Mouse (Mus musculus): ENCODE results near the gene Banf2. TPM values are rescaled to one million over a fixed set of nuclear protein-coding genes. Genes with fewer than 3 reads are reported as not detected.

Gene Banf2
- total RNA-seq, 1 experiment: not detected

- in situ Hi-C loops (cut with MboI; ENCODE audit: low sequenced_read_pairs in 2 of 2, unreplicated experiment in 2 of 2): no loop called here
- H3K4me1 ChIP-seq (ENCODE audit: control insufficient read depth in 2 of 2, insufficient read depth in 2 of 2, low read length in 2 of 2, poor library complexity in 1 of 2): 0 out of 4 replicates have a peak, but pooled peaks cover 0 to 5% of the 10 kb centered on the region in 2 experiments
- H3K36me3 ChIP-seq (ENCODE audit: control insufficient read depth, insufficient read depth, low read length, poor library complexity, severe bottlenecking): no peaks in the 10 kb centered on the region
- no peaks in the 10 kb centered on the region for H3K9me3 ChIP-seq (ENCODE audit: control insufficient read depth, insufficient read depth, low read depth, low read length)
- no peak overlapping the region for H3K27ac ChIP-seq (ENCODE audit: insufficient read depth, low read depth, low read length, poor library complexity, severe bottlenecking)
- no peak overlapping the region for H3K9ac ChIP-seq (ENCODE audit: insufficient read depth, low read depth, low read length, poor library complexity, severe bottlenecking)
- TF ChIP-seq HCFC1 (IDR thresholded peaks at IDR 0.05; ENCODE audit: borderline replicate concordance, insufficient read depth, low read length) (no peak), CHD2 (IDR thresholded peaks at IDR 0.05; ENCODE audit: low read depth, low read length) (no peak), MAFK (IDR thresholded peaks at IDR 0.05; ENCODE audit: insufficient read depth, low read depth, low read length) (no peak), ZNF384 (IDR thresholded peaks at IDR 0.05; ENCODE audit: low read depth, low read length) (no peak), ZC3H11A (IDR thresholded peaks at IDR 0.05; ENCODE audit: borderline replicate concordance, low read depth, low read length) (no peak)
- H3K4me3 ChIP-seq (ENCODE audit: insufficient read depth in 1 of 2, low read depth in 1 of 2, low read length in 2 of 2, poor library complexity in 1 of 2, severe bottlenecking in 1 of 2): no peak overlapping the region
- DNase-seq (ENCODE audit: low read depth, low spot score): no peak
These were observed 7.5 kb upstream of the Banf2 start for GRCm38 (mm10) chr2:144025361-144025760.

- no peak overlapping the region for H3K27ac ChIP-seq (ENCODE audit: insufficient read depth, low read depth, low read length, poor library complexity, severe bottlenecking)
- in situ Hi-C loops (cut with MboI; ENCODE audit: low sequenced_read_pairs in 2 of 2, unreplicated experiment in 2 of 2): no loop called here
These were observed 6.4 kb upstream of the Banf2 start for GRCm38 (mm10) chr2:144026456-144026855.

GRCm38 (mm10) chr2:144030791-144031190 is 2.1 kb upstream of the Banf2 start:
- H3K4me1 ChIP-seq (ENCODE audit: control insufficient read depth in 2 of 2, insufficient read depth in 2 of 2, low read length in 2 of 2, poor library complexity in 1 of 2): no peaks in the 10 kb centered on the region
- no peaks in the 10 kb centered on the region for H3K9me3 ChIP-seq (ENCODE audit: control insufficient read depth, insufficient read depth, low read depth, low read length)
- DNase-seq (ENCODE audit: low read depth, low spot score): no peak
- no peaks in the 10 kb centered on the region for H3K36me3 ChIP-seq (ENCODE audit: control insufficient read depth, insufficient read depth, low read length, poor library complexity, severe bottlenecking)
- TF ChIP-seq CHD2 (IDR thresholded peaks at IDR 0.05; ENCODE audit: low read depth, low read length): no peak
- TF ChIP-seq HCFC1 (IDR thresholded peaks at IDR 0.05; ENCODE audit: borderline replicate concordance, insufficient read depth, low read length): no peak
- no peak for TF ChIP-seq ZNF384 (IDR thresholded peaks at IDR 0.05; ENCODE audit: low read depth, low read length)
- no peak for TF ChIP-seq MAFK (IDR thresholded peaks at IDR 0.05; ENCODE audit: insufficient read depth, low read depth, low read length)
- TF ChIP-seq ZC3H11A (IDR thresholded peaks at IDR 0.05; ENCODE audit: borderline replicate concordance, low read depth, low read length): no peak
- no peak overlapping the region for H3K27ac ChIP-seq (ENCODE audit: insufficient read depth, low read depth, low read length, poor library complexity, severe bottlenecking)
- no peak overlapping the region for H3K9ac ChIP-seq (ENCODE audit: insufficient read depth, low read depth, low read length, poor library complexity, severe bottlenecking)
- in situ Hi-C loops (cut with MboI; ENCODE audit: low sequenced_read_pairs in 2 of 2, unreplicated experiment in 2 of 2): no loop called here
- H3K4me3 ChIP-seq (ENCODE audit: insufficient read depth in 1 of 2, low read depth in 1 of 2, low read length in 2 of 2, poor library complexity in 1 of 2, severe bottlenecking in 1 of 2): no peak overlapping the region

More at GRCm38 (mm10) chr2:144026456-144026855, 6.4 kb upstream of the Banf2 start:
- TF ChIP-seq ZC3H11A (IDR thresholded peaks at IDR 0.05; ENCODE audit: borderline replicate concordance, low read depth, low read length) (no peak), ZNF384 (IDR thresholded peaks at IDR 0.05; ENCODE audit: low read depth, low read length) (no peak), HCFC1 (IDR thresholded peaks at IDR 0.05; ENCODE audit: borderline replicate concordance, insufficient read depth, low read length) (no peak), MAFK (IDR thresholded peaks at IDR 0.05; ENCODE audit: insufficient read depth, low read depth, low read length) (no peak), CHD2 (IDR thresholded peaks at IDR 0.05; ENCODE audit: low read depth, low read length) (no peak)
- no peaks in the 10 kb centered on the region for H3K9me3 ChIP-seq (ENCODE audit: control insufficient read depth, insufficient read depth, low read depth, low read length)
- H3K9ac ChIP-seq (ENCODE audit: insufficient read depth, low read depth, low read length, poor library complexity, severe bottlenecking): no peak overlapping the region
- 0 out of 4 replicates have a peak, but pooled peaks cover 0 to 5% of the 10 kb centered on the region in 2 experiments for H3K4me1 ChIP-seq (ENCODE audit: control insufficient read depth in 2 of 2, insufficient read depth in 2 of 2, low read length in 2 of 2, poor library complexity in 1 of 2)
- no peak for DNase-seq (ENCODE audit: low read depth, low spot score)
- H3K4me3 ChIP-seq (ENCODE audit: insufficient read depth in 1 of 2, low read depth in 1 of 2, low read length in 2 of 2, poor library complexity in 1 of 2, severe bottlenecking in 1 of 2): no peak overlapping the region
- no peaks in the 10 kb centered on the region for H3K36me3 ChIP-seq (ENCODE audit: control insufficient read depth, insufficient read depth, low read length, poor library complexity, severe bottlenecking)

- in situ Hi-C loops (cut with MboI; ENCODE audit: low sequenced_read_pairs in 2 of 2, unreplicated experiment in 2 of 2): no loop called here
- DNase-seq (ENCODE audit: low read depth, low spot score): no peak
- Histone ChIP-seq H3K36me3 (ENCODE audit: control insufficient read depth, insufficient read depth, low read length, poor library complexity, severe bottlenecking) (no peaks in the 10 kb centered on the region), H3K9ac (ENCODE audit: insufficient read depth, low read depth, low read length, poor library complexity, severe bottlenecking) (no peak overlapping the region), H3K4me1 (ENCODE audit: control insufficient read depth in 2 of 2, insufficient read depth in 2 of 2, low read length in 2 of 2, poor library complexity in 1 of 2) (peaks cover 0 to 5% of the 10 kb centered on the region in 2 experiments; a peak in 1 of 4 replicates), H3K27ac (ENCODE audit: insufficient read depth, low read depth, low read length, poor library complexity, severe bottlenecking) (no peak overlapping the region), H3K4me3 (ENCODE audit: insufficient read depth in 1 of 2, low read depth in 1 of 2, low read length in 2 of 2, poor library complexity in 1 of 2, severe bottlenecking in 1 of 2) (no peak overlapping the region), H3K9me3 (ENCODE audit: control insufficient read depth, insufficient read depth, low read depth, low read length) (no peaks in the 10 kb centered on the region)
- TF ChIP-seq ZNF384 (IDR thresholded peaks at IDR 0.05; ENCODE audit: low read depth, low read length): no peak
- TF ChIP-seq ZC3H11A (IDR thresholded peaks at IDR 0.05; ENCODE audit: borderline replicate concordance, low read depth, low read length): no peak
- TF ChIP-seq CHD2 (IDR thresholded peaks at IDR 0.05; ENCODE audit: low read depth, low read length): no peak
These were observed 11.9 kb downstream of the Banf2 start for GRCm38 (mm10) chr2:144044726-144045125.

Data from ES-E14 (cell line).